Mouse (Mus musculus) testis, postnatal 14 days (tissue): ENCODE results near the gene Smim20.

Experiments
- DNase-seq: peaks from one replicate; pipeline ENCODE4 v3.0.0; 2021; ENCODE audit warnings: low spot score

Gene Smim20

DNA sequence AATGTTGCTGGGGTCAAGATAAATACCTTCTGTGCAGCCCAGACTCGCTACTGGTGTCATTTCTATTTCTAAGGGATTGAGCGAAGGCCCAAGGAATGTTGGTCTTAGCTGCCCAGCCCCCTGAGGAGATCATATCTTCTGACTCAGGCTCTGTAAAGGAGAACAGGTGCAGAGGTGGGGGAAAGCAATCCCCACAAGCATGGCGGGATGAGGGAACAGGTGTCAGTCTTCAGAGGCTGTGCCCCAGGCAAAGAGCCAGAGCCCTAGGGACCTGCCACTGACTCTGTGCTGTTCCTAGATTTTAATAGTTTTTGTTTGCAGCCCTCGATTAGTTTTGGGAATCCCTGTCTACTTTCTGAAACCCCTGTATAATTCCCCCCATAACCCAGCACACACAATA is 702 bp upstream of the Smim20 start:
- DNase-seq: no peak

DNA sequence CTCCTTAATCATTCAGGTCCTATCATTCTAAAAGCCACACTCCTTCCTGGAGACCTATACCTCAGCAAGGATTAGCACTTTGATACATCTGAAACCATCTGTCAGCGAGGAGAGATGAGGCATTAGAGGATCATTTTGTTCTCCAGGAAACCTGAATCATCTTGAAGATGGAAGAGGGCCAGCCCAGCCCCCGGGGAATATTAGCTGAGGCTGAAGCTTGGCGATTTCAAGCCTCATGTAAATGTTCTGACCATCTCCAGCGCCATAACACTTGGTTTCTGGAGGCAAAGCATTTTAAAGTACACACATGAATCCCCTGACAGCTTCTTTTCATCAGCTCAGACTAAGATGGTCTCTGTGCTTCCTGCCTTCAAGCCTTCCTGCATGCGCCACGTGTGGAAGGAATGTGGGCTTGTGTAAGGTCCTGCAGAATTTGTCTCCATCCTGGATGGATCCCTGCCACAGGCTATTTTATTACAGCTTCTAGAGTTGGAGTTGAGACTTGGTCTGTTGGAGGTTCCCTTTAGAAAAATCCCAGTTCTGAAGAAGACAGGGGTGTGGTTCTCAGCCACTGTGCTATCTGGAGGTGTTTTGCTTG is 1.3 kb downstream of the Smim20 start:
- no peak for DNase-seq

DNA sequence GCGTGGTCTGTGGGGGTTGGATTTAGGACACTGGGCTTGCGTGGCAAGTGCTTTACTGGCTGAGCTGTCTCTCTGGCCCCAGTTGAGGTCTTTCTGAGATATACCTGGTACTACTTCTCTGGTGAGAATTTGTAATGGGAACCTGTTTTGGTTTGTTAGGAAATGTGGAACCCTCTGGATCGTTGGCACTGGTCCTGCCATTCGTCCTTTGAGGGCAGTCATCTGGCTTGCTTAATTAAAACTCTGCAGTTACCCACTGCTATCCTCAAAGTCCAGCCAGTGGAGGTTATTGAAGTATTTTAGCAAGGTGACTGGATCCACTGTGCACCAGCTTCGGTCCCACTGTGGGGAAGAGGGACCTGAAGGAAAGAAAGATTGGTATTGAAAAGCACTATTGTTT is 2.9 kb downstream of the Smim20 start:
- DNase-seq: no peak

DNA sequence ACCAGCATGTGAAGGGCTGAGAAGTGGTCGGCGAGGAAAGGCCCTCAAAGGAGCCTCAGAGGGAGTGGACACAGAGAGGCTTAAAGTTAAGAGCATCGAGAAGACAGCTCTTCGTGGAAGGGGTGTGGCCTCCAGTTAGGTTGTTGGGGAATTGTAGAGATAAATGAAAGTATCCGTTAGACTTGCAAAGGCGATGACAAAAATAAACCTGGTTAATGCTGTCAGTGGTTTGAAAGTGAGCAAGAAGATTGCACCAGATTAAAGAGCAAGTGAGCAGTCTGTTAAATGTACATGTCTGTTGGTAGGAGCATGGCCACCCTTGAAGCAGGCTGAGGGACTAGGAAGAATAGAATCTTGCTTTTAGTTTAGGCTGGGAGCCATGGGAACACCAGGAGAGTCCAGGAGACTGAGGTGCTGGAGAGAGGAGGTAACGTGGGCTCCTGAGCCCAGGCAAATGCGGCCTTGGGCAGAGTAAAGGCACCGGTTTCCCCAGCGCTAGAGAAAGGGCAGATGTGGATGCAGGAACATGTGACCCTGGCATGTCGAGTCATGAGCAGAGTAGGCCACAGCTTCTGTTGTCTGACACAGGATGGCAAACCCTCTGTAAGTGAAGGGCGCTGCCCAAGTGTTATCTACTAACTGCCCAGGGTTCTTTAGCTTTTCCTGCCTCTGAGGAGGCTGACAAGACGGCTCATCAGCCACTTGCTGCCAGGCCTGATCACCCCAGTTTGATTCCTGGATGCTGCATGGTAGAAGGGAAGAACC is 4.2 kb downstream of the Smim20 start:
- no peak for DNase-seq

DNA sequence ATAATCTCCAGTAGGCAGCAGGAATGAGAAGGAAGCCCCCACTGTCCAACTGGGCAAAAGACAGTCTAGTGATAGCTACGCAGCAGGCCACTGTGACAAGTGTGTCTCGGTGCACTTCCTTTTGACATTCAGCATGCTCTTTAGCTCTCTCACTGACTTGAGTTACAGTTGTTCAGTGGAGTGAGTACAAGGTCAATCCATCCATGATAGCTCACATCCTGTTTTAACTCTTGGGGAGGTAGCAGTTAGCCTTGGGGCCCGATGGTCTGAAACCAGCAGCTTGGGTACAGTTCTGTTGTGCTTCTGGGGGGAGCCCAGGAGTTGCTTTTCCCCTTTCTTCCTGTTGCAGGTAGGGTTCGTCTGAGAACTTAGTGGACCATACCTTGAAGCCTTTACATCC is 5.7 kb downstream of the Smim20 start:
- DNase-seq: no peak

DNA sequence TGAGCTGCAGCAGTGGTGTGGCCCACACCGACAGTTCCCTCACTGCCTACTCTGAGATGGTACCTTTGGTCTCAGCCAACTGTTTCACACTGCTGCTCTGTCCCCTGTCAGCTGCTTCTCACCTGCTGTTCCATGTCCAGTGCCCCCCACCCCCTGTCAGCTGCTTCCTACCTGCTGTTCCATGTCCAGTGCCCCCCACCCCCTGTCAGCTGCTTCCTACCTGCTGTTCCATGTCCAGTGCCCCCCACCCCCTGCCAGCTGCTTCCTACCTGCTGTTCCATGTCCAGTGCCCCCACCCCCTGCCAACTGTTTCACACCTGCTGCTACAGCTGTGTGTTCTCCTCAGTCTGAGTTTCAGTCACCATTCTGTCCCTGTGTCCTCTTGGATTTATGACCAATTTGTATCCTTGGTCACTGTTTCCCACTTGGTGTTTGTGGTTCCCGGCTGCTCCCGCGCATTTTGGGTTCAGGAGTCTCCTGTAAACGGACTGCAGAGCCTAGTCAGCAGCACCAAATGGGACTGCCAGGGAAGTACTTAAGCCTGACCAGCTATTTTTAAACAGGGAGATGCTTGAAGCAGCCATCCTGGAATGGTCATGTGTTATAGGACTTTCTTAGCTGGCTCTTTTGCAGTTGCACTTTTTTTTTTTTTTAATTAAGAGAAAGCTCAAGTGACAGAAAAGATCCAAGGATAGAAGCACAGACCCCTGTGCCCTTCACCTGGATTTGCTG is 7.0 kb downstream of the Smim20 start:
- no peak for DNase-seq

DNA sequence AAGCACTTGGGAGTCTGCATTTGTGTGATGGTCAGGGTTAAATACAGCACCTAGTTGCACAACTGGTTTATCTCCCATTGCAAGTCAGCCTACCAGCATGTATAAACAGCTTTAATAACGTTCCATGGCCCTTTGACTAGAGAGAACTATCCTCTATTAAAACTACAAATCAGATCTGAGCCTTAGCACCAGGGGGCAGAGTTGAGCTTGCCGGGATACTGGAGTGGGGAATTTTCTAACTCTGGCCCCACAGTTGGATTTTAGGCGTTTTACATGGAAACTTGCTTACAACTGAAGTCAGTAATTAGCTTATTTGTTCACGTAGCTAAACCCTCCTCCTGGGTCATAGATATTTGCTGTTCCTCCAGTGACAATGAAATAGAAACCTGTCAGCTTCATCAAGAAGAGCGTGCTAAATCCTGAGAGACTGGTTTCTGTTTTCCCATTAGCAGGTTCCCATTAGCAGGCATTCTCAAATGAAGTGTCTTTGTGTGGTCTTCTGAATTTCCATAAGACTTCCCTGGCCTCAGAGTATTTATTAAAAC is 8.0 kb downstream of the Smim20 start:
- no peak for DNase-seq

DNA sequence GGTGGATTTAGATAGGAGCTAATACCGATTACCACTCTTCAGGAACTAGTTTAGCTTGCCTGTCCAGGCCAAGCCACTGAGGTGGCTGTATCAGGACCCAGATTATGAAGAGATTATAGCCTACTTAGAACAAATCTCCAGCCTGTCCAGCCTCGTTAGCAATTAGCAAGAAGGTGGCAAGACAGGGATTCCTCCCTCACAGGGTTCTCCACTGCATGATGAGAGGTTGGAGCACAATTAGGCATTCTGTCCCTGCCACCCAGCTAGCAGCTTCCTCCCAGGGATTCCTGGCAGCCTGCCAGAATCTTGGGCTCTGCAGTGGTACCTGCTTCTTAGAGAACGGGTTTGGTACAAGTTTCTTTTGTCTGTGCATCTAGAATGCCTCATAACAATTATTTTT is 8.5 kb downstream of the Smim20 start:
- DNase-seq: no peak

DNA sequence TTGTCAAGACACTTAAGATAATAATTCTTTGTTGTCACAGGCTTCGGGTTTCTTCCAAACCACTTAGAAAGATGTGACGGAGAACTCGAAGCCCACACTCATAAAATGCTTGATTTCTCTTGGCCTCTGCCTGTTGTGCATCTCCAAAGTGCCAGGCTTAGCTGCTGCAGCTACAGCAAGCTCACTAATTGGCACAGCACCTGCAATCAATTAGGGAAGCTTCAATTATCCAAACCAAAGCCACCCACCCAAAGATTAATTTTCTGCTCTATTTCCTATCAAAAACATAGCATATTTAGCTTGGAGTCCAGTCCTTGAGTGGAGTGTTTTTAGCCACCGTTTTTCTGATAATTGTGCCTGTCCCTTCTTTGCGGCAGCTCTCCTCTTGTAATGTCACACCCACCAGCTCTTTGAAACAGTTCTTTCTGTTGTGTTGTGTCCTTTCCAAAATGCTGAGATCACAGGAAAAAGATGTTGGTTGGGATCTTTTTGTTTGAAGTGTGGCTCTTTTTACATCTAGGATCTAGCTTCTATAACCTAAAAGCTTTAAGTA is 9.7 kb downstream of the Smim20 start:
- DNase-seq: no peak

DNA sequence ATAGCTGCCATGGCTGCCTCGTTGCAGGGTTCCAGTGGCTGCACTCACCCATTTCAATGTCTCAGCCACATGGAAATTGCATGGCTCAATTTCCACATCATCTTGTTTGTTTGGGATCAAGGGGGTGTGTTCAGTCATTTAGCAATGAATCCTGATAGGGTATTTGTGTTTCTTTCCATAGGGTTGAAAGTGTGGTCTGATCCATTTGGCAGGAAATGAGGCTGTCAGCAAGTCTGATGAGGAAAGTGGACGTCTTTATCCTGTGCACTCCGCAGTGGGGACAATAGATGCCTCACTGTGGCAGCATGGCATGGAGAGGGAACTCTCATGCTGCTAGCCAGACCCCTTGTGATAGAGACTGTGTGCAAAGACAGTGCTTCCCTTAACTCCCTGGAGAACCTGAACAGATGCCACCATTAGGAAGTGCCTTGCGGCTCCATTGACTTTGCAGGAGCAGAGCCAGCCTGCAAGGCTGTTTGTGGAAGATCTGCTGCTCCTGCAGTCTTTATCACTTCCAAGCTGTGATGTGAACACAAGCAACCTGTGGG is 10.9 kb downstream of the Smim20 start:
- no peak for DNase-seq

DNA sequence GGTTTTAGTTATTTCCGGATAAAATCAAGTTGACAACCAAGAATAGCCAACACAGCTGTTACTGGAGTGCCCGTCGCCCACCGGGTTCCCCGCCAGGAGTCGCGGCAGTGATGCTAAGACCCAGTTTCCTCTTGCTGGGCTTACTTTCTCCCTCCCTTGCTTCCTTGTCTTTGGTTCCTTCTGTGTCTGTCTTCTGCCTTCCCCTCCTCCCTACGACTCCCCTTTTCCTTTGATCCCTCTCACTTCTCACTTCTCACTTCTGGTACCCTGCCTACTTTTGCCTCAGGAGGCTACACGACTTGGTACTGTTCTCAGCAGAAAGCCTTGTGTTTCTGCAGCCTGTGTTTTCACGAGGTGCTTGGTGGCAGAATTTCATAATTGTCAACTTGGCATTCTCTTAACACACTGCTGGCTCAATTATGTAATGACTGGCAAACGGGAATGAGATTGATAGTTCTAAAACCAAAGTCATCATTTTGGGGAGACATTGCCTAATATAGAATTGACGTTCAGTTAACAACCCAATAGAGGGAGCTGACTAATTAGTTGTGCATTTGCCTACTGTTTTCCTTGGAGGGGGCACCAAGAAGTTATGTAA is 12.4 kb downstream of the Smim20 start:
- no peak for DNase-seq

DNA sequence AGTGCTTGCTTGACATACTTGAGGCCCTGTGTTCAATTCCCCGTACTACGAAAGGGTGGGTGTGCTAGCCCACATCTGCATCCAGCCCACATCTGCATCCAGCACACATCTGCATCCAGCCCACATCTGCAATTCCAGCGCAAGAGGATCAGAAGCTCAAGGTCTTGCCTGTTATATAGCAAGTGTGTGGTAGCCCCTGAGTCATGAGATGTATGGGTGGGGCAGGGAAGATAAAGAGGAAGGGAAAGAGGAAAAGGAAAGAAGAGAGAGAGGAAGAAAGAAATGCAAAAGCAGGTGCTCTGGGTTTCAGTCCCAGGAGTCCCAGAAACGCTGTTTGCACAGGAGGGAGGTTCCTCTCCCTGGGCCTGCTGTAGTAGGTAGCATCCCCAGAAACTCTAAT is 15.6 kb downstream of the Smim20 start:
- no peak for DNase-seq

DNA sequence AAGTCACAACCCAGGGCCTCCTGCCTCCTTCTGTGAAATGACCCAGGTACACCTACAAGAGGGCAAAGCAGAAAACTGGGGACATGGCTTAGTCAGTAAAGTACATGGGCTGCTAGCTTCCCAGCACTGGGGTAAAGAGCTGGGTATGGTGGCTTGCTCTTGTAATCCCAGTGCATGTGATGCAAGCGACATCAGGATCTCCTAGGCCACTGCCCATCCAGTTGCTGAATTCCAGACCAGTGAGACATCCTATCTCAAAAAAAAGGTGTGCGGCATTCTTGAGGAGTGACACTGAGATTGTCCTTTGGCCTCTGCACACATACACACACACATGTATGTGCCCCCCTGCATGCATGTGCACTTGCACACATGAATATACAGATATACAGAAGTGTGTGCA is 19.5 kb downstream of the Smim20 start:
- DNase-seq: no peak

DNA sequence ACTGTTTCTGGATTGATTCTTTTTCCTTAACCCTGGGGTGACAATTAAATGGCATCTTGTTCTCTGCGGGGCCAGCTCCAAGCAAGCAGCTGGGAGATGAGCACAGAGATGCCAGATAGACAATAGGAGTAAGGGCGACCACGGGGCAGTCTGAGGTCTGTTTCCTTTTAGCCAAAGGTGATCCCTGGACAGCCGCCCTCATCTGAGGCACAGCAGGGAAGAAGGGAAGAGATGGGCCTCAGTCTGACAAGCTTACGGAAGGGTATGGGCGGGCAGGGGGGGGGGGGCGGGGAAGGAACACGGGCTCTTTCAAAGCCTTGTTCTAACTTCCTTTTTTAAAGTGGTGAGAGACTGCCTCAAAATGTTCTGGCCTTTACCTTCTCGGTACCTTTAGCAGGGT is 22.6 kb downstream of the Smim20 start:
- DNase-seq: no peak

DNA sequence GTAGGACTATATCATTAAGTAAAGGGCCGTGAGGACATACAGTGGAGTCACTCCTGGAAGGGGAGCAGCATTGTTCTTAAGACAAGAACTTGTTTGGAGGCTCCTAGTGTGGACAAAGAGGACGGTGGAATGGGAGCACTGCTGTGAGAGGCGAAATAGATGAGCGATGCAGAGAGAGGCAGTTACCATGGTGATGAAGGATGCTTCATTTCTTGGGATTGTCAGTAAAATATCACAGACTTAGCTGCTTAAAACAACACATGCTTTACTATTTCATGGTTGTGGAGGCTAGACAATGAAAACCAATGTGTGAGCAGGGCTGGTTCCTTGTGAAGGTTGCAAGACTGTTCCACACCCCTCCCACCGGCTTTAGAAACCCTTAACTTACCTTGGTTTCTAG is 27.7 kb downstream of the Smim20 start:
- DNase-seq: no peak

DNA sequence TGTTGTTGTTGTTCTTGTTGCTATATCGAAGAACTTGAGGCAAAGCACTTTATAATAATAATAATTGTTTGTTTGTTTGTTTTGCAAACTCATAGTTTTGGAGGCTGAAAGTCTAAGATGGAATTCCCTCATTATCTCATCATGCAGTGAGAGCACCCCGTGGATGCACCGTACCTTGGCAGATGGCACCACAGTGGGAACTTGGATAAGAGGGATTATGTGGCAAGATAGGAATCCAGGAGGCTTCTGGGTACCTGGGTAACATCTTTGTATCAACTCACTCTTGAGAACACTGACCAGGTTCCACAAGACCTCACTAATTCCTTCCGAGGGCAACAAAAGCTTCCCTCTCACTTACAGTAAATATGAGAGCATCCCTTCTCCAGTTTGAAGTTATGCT is 30.1 kb downstream of the Smim20 start:
- no peak for DNase-seq

DNA sequence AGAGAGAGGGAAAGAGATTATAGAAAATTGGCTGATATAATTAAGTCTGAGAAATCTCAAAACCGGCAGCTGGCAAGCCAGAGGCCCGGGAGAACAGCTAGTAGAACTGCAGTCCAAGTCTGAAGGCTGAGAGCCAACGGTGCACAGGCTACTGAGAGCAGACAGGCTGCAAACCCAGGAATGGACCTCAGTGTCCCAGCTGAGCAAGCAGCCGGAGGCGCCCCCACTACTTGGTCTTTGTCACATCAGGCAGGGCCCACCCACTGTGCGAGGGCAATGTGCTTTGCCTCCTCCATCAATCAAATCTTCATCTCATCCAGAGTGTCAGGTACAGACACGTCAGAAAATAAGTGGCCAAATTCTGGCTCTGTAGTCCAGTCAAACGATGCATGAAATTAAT is 34.6 kb downstream of the Smim20 start:
- no peak for DNase-seq

DNA sequence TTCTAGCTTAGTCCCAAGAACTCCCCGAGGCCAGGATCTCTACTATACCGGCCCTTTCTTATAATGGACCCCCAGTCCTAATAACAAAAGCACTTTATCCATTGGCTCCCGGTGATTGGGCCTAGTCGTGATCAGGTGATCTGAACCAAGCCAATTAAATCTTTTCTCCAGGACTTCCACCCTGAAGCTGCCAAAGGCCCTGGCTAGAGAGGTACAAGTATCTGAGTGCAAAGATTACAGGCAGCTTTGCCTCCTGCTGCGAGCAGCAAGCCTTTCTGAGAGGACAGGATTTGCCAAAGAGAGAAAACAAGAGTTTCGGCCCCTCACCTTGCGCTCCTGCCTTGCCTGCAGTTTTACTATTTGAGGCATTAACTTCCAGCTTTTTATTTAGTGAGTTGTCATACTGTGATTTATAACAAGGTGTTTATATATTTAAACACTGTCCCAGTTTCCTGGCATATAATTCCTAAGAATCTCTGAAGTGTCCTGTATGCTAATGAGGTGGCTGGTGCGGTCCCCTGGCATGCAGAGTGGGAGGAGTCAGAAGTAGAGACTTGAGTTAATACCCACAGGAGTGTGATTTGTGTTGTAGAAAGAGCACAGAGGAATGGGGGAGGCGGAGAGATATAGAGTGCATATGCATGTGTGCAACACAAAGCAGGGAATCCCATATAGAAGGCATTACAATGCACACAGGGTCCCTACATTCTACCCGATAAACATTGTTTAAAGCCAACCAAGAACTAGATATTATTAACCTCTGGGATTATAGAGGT is 36.2 kb downstream of the Smim20 start:
- no peak for DNase-seq

DNA sequence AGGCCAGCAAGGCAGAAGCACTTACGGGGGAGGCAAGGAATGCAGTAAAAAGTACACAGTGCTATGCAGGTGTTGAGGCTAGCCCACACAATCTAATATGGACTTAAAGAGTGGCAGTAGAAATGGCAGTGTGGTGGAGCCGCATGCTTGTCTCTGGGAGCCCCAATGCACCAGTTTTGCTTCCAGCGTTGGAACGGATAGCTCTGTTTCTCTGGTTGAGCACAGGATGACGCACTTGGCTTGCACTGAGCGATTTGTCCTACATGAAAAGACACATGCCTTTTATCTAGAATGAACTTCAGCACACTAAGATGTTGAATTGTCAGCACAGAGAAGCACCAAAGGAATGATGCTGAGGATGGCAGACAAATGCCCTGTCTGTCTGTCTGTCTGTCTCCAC is 37.1 kb downstream of the Smim20 start:
- DNase-seq: no peak

DNA sequence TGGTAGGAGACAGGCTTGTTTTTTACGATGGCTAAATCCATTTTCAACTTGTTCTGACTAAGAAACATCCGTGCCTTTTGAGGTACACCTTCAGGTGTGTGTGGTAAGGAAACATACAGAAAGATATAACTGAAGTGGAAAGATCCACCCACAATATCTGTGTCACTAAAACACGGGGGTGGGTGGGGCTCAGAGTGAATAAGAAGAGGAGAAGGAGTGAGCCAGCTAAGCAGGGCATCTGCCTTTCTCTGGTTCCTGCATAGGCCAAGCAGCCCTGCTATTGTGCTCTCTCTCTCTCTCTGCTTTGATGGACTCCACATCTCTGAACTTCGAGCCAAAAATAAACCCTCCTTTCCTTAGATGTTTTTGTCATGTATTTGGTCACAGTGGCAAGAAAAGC is 38.1 kb downstream of the Smim20 start:
- no peak for DNase-seq

DNA sequence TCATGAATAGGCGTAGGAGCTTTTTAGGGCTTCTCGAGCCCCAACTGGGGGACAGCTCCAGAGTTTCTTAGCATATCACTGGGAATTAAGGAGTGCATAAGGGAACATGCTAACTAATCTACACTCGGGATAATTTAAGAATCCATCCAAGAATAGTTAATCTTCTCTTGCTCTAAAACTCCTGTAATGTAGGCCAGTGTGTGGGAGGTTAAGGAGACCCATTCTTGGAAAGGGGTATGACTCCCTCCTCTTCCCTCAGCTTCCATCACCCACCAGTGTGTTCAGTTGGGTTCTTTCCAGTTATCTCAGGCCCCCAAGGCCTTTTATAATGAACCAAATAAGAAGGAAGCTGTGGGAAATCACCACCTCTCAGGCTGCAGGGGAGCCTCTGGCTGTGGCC is 40.0 kb downstream of the Smim20 start:
- DNase-seq: no peak
